ENCODE assay signal across 10 mouse cellular contexts in the genomic region with DNA sequence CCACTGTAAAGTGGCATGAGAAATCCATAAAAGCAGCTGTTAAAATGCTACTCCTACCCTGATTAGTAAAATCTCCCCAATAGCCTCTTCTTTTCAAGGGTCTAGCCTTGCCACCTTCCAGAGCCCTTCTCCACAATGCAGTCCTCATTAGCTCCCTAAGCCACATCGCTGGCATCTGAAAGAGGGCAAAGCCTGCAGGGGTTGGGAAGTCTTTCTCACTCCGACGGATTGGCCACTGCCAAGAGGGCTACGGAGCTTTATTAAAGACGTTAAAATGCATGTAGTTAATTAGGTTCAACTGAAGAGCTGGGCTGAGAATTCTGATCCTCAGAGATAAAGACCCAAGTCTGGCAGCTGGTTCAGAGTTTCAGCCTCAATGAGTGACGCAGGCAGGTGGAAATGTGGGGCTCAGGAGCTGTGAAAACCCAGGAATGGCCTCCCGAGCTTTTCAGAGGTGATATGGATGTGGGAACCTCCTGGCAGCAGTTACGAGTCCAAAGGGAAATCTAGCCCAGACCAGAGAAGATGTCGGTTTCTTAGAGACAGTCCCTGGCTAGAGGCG. TPM values are rescaled to one million over a fixed set of nuclear protein-coding genes. Genes with fewer than 3 reads are reported as not detected.
DNase-seq lines count a peak whose midpoint lies in the region; ATAC-seq lines count a peak whose summit lies in the region.
"Had no signal": no experiment of that assay in that cellular context is flagged by ENCODE, and none has a peak within 500 bp of the region (broad histone marks: within the 10 kb centered on the region; RNA-seq: fewer than 3 reads in every experiment).

No protein-coding gene starts in this region.

- no peaks in the 10 kb centered on the region for H3K9me3 ChIP-seq in embryonic facial prominence, embryonic 11.5 days (replicated peaks; ENCODE audit: control insufficient read depth, low read length)
- H3K9me3 ChIP-seq in embryonic facial prominence, embryonic 10.5 days: no peaks in the 10 kb centered on the region
- no peaks in the 10 kb centered on the region for H3K9me3 ChIP-seq in intestine, embryonic 14.5 days (ENCODE audit: control insufficient read depth, low read length)
- peaks cover 3% of the 10 kb centered on the region; the same call in 1 of the 2 replicates for H3K9me3 ChIP-seq in intestine, embryonic 16.5 days (ENCODE audit: control insufficient read depth, low read length)
- no peaks in the 10 kb centered on the region for H3K9me3 ChIP-seq in embryonic facial prominence, embryonic 15.5 days (replicated peaks)
- no peaks in the 10 kb centered on the region for H3K9me3 ChIP-seq in midbrain, embryonic 14.5 days (ENCODE audit: control insufficient read depth, low read length)
- H3K9me3 ChIP-seq in kidney, embryonic 14.5 days (ENCODE audit: control insufficient read depth, low read length): no peaks in the 10 kb centered on the region

- WGBS in embryonic facial prominence, embryonic 11.5 days: 79% methylated on average over 10 of the region's 10 CpGs
- 84% methylated on average over 10 of the region's 10 CpGs for WGBS in embryonic facial prominence, embryonic 10.5 days
- WGBS in intestine, embryonic 14.5 days: 71% methylated on average over 10 of the region's 10 CpGs
- 63% methylated on average over 10 of the region's 10 CpGs for WGBS in intestine, embryonic 16.5 days
- WGBS in embryonic facial prominence, embryonic 15.5 days: 35% methylated on average over 10 of the region's 10 CpGs
- 26% methylated on average over 10 of the region's 10 CpGs for WGBS in midbrain, embryonic 14.5 days
- WGBS in kidney, embryonic 14.5 days: 60% methylated on average over 10 of the region's 10 CpGs

- peak; percentile 3 for DNase-seq in embryonic facial prominence, embryonic 11.5 days (ENCODE audit: low spot score)
- no peak for DNase-seq in embryonic facial prominence, embryonic 10.5 days (ENCODE audit: low spot score)
- no peak for DNase-seq in intestine, embryonic 14.5 days (ENCODE audit: low spot score)
- no peak for DNase-seq in midbrain, embryonic 14.5 days
- no peak for DNase-seq in B cell, adult 2 months
- DNase-seq: thymus, postnatal 4 days had no signal

- H3K36me3 ChIP-seq in embryonic facial prominence, embryonic 11.5 days (replicated peaks; ENCODE audit: control insufficient read depth, insufficient read depth, low read depth, low read length): no peaks in the 10 kb centered on the region
- H3K36me3 ChIP-seq in embryonic facial prominence, embryonic 10.5 days (replicated peaks): peaks cover 5% of the 10 kb centered on the region; the same call in 1 of the 2 replicates
- H3K36me3 ChIP-seq in intestine, embryonic 14.5 days (ENCODE audit: control insufficient read depth, insufficient read depth, low read length): peaks cover 4% of the 10 kb centered on the region; the same call in 1 of the 2 replicates
- no peaks in the 10 kb centered on the region for H3K36me3 ChIP-seq in intestine, embryonic 16.5 days (ENCODE audit: control insufficient read depth, insufficient read depth, low read length)
- H3K36me3 ChIP-seq in embryonic facial prominence, embryonic 15.5 days: no peaks in the 10 kb centered on the region
- H3K36me3 ChIP-seq in midbrain, embryonic 14.5 days (ENCODE audit: control insufficient read depth, insufficient read depth, low read length): peaks cover 17% of the 10 kb centered on the region; the same call in 1 of the 2 replicates
- no peaks in the 10 kb centered on the region for H3K36me3 ChIP-seq in kidney, embryonic 14.5 days (ENCODE audit: control insufficient read depth, insufficient read depth, low read length)

- H3K9ac ChIP-seq in embryonic facial prominence, embryonic 11.5 days (replicated peaks; ENCODE audit: low read length): no peak overlapping the region
- H3K9ac ChIP-seq in intestine, embryonic 14.5 days (ENCODE audit: low read length): no peak overlapping the region
- no peak overlapping the region; the same call in 1 of the 2 replicates for H3K9ac ChIP-seq in intestine, embryonic 16.5 days (ENCODE audit: low read depth, low read length)
- H3K9ac ChIP-seq in embryonic facial prominence, embryonic 15.5 days: no peak overlapping the region
- H3K9ac ChIP-seq in midbrain, embryonic 14.5 days (replicated peaks; ENCODE audit: low read length): no peak overlapping the region
- H3K9ac ChIP-seq in kidney, embryonic 14.5 days (ENCODE audit: low read depth, low read length): no peak overlapping the region

- ATAC-seq in embryonic facial prominence, embryonic 11.5 days (replicated peaks; ENCODE audit: insufficient number of reproducible peaks, low FRiP score, low TSS enrichment, low read depth): no peak
- no peak for ATAC-seq in intestine, embryonic 14.5 days (replicated peaks; ENCODE audit: low FRiP score, low TSS enrichment, low read depth)
- no peak for ATAC-seq in intestine, embryonic 16.5 days
- no peak for ATAC-seq in embryonic facial prominence, embryonic 15.5 days (ENCODE audit: insufficient number of reproducible peaks, low FRiP score, low TSS enrichment, low read depth)
- ATAC-seq in midbrain, embryonic 14.5 days (ENCODE audit: low FRiP score, low TSS enrichment): 0 out of 2 replicates have a peak, but pooled peaks have one; percentile 31
- no peak for ATAC-seq in kidney, embryonic 14.5 days (ENCODE audit: low FRiP score, low TSS enrichment)

- H3K4me3 ChIP-seq in embryonic facial prominence, embryonic 11.5 days (ENCODE audit: low read depth, low read length): no peak overlapping the region
- H3K4me3 ChIP-seq in embryonic facial prominence, embryonic 10.5 days: no peak overlapping the region
- no peak overlapping the region for H3K4me3 ChIP-seq in intestine, embryonic 14.5 days (ENCODE audit: low read depth, low read length)
- no peak overlapping the region for H3K4me3 ChIP-seq in intestine, embryonic 16.5 days (ENCODE audit: low read length)
- no peak overlapping the region for H3K4me3 ChIP-seq in embryonic facial prominence, embryonic 15.5 days (replicated peaks)
- H3K4me3 ChIP-seq in midbrain, embryonic 14.5 days (replicated peaks; ENCODE audit: low read depth, low read length): no peak overlapping the region
- no peak overlapping the region for H3K4me3 ChIP-seq in kidney, embryonic 14.5 days (ENCODE audit: low read length)

- no peak overlapping the region for H3K27ac ChIP-seq in embryonic facial prominence, embryonic 11.5 days (replicated peaks; ENCODE audit: low read depth, low read length)
- no peak overlapping the region for H3K27ac ChIP-seq in embryonic facial prominence, embryonic 10.5 days (replicated peaks)
- H3K27ac ChIP-seq in intestine, embryonic 14.5 days (ENCODE audit: low read depth): 0 out of 2 replicates have a peak overlapping the region, but pooled peaks have one; percentile 61
- H3K27ac ChIP-seq in intestine, embryonic 16.5 days (ENCODE audit: low read length): no peak overlapping the region
- peak overlapping the region; percentile 68; the same call in 1 of the 2 replicates for H3K27ac ChIP-seq in embryonic facial prominence, embryonic 15.5 days (replicated peaks)
- peak overlapping the region; percentile 80 for H3K27ac ChIP-seq in midbrain, embryonic 14.5 days (replicated peaks; ENCODE audit: low read depth, low read length)
- no peak overlapping the region for H3K27ac ChIP-seq in kidney, embryonic 14.5 days (ENCODE audit: low read depth, low read length)
- H3K27ac ChIP-seq: macrophage had no signal

- no peak overlapping the region for H3K4me2 ChIP-seq in embryonic facial prominence, embryonic 11.5 days (ENCODE audit: low read depth, low read length)
- no peak overlapping the region for H3K4me2 ChIP-seq in intestine, embryonic 14.5 days (ENCODE audit: low read length)
- H3K4me2 ChIP-seq in intestine, embryonic 16.5 days (ENCODE audit: low read depth, low read length): no peak overlapping the region
- peak overlapping the region; percentile 10; the same call in 1 of the 2 replicates for H3K4me2 ChIP-seq in embryonic facial prominence, embryonic 15.5 days (replicated peaks)
- no peak overlapping the region for H3K4me2 ChIP-seq in midbrain, embryonic 14.5 days (ENCODE audit: low read length)
- no peak overlapping the region for H3K4me2 ChIP-seq in kidney, embryonic 14.5 days (replicated peaks; ENCODE audit: low read depth, low read length)

- H3K4me1 ChIP-seq in embryonic facial prominence, embryonic 11.5 days (ENCODE audit: control insufficient read depth, insufficient read depth, low read length): no peaks in the 10 kb centered on the region
- H3K4me1 ChIP-seq in embryonic facial prominence, embryonic 10.5 days: peaks cover 15% of the 10 kb centered on the region; the same call in 1 of the 2 replicates
- peaks cover 12% of the 10 kb centered on the region for H3K4me1 ChIP-seq in intestine, embryonic 14.5 days (replicated peaks; ENCODE audit: control insufficient read depth, insufficient read depth, low read length)
- peaks cover 14% of the 10 kb centered on the region for H3K4me1 ChIP-seq in intestine, embryonic 16.5 days (ENCODE audit: control insufficient read depth, insufficient read depth, low read length)
- H3K4me1 ChIP-seq in embryonic facial prominence, embryonic 15.5 days: peaks cover 27% of the 10 kb centered on the region
- peaks cover 21% of the 10 kb centered on the region for H3K4me1 ChIP-seq in midbrain, embryonic 14.5 days (ENCODE audit: control insufficient read depth, insufficient read depth, low read length)
- H3K4me1 ChIP-seq in kidney, embryonic 14.5 days (ENCODE audit: control insufficient read depth, insufficient read depth, low read length): peaks cover 5% of the 10 kb centered on the region; the same call in 1 of the 2 replicates

- no peaks in the 10 kb centered on the region for H3K27me3 ChIP-seq in embryonic facial prominence, embryonic 11.5 days (ENCODE audit: control insufficient read depth, insufficient read depth, low read length)
- H3K27me3 ChIP-seq in embryonic facial prominence, embryonic 10.5 days (replicated peaks; ENCODE audit: low read depth, poor library complexity, severe bottlenecking): no peaks in the 10 kb centered on the region
- no peaks in the 10 kb centered on the region for H3K27me3 ChIP-seq in intestine, embryonic 14.5 days (replicated peaks; ENCODE audit: control insufficient read depth, insufficient read depth, low read length)
- H3K27me3 ChIP-seq in intestine, embryonic 16.5 days (replicated peaks; ENCODE audit: control insufficient read depth, insufficient read depth, low read length): no peaks in the 10 kb centered on the region
- H3K27me3 ChIP-seq in embryonic facial prominence, embryonic 15.5 days: no peaks in the 10 kb centered on the region
- H3K27me3 ChIP-seq in midbrain, embryonic 14.5 days (ENCODE audit: control insufficient read depth, insufficient read depth, low read length): no peaks in the 10 kb centered on the region
- H3K27me3 ChIP-seq in kidney, embryonic 14.5 days (ENCODE audit: control insufficient read depth, insufficient read depth, low read length): no peaks in the 10 kb centered on the region

RNA-seq across cellular contexts. Expression of gene Umps, which starts 36.8 kb away (rescaled TPM):
- 90.4 and 91.0 TPM in 2 replicates for polyA plus RNA-seq in embryonic facial prominence, embryonic 11.5 days (2014; fragmentation: Nextera tagmentation; extraction: Ambion mirVana)
- 105 and 106 TPM in 2 replicates for polyA plus RNA-seq in embryonic facial prominence, embryonic 10.5 days (2016; fragmentation: Nextera tagmentation; extraction: Ambion mirVana)
- 71.5 and 76.5 TPM in 2 replicates for polyA plus RNA-seq in intestine, embryonic 14.5 days (2014; fragmentation: Nextera tagmentation; extraction: Ambion mirVana)
- 40.0 and 49.4 TPM in 2 replicates for polyA plus RNA-seq in intestine, embryonic 16.5 days (2015; fragmentation: Nextera tagmentation; extraction: Ambion mirVana)
- 45.0 and 45.5 TPM in 2 replicates for polyA plus RNA-seq in embryonic facial prominence, embryonic 15.5 days (2015; fragmentation: Nextera tagmentation; extraction: Ambion mirVana)
- polyA plus RNA-seq in midbrain, embryonic 14.5 days (2014; fragmentation: Nextera tagmentation; extraction: Ambion mirVana): 19.7 and 28.4 TPM in 2 replicates
- polyA plus RNA-seq in kidney, embryonic 14.5 days (2014; fragmentation: Nextera tagmentation; extraction: Ambion mirVana): 49.7 and 72.2 TPM in 2 replicates

Comparison
In these comparisons a context has a peak if more than half of its experiments do, and no peak if none do; other contexts are left out.
1. H3K27ac ChIP-seq: peak in intestine, embryonic 14.5 days (single experiment), embryonic facial prominence, embryonic 15.5 days (single experiment) and midbrain, embryonic 14.5 days (single experiment); none in embryonic facial prominence, embryonic 11.5 days (single experiment), embryonic facial prominence, embryonic 10.5 days (single experiment), intestine, embryonic 16.5 days (single experiment) and kidney, embryonic 14.5 days (single experiment).